Mouse (Mus musculus) kidney, adult 2 months (tissue): ENCODE measurements around the gene BC030867.

Experiments used
- CTCF ChIP-seq: fragments of 200-500 bp; conservative IDR thresholded peaks from 2 replicates; pipeline ENCODE4 v1.5.1; 2011; ENCODE audit warnings: low read depth, mild to moderate bottlenecking, control low read depth, low read length, moderate library complexity, mixed read lengths; ENCODE audit not compliant: insufficient read depth, insufficient read length
- POLR2A ChIP-seq: fragments of 200-500 bp; IDR thresholded peaks from one replicate; pipeline ENCODE4 v1.6.1; 2011; ENCODE audit warnings: low read depth, low read length, control low read depth

DNA sequence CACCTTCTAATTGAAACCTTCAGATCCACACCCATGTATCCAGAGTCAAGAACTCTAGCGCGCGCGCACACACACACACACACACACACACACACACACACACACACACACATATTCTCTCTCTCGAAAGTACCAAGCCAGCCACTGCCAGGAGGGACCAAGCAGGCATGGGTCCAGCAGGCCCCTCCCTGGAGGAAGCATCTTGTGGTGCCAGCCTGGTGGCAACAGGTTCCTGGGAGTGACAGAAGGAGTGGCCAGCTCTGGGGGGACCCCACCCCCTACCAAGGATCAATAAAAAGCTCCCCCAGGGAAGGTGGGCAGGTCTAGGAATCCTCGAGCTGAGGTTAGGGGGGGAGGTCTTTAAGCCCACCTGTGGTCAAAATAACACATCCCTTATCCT, 31.3 kb upstream of the BC030867 start:
- TF ChIP-seq CTCF, result no peak
- no peak for TF ChIP-seq POLR2A
